Mouse (Mus musculus) erythroblast, embryonic 14.5 days (primary cell): Measurements from ENCODE around the gene Galr3.

Experiments used
- GATA1 ChIP-seq: IDR thresholded peaks from 2 replicates; pipeline ENCODE4 v1.6.1; 2012; ENCODE audit warnings: low read length, inconsistent platforms, mixed read lengths
- TAL1 ChIP-seq: IDR thresholded peaks from 3 replicates; pipeline ENCODE4 v1.6.1; 2012; ENCODE audit warnings: low read length, inconsistent platforms, mixed read lengths

DNA sequence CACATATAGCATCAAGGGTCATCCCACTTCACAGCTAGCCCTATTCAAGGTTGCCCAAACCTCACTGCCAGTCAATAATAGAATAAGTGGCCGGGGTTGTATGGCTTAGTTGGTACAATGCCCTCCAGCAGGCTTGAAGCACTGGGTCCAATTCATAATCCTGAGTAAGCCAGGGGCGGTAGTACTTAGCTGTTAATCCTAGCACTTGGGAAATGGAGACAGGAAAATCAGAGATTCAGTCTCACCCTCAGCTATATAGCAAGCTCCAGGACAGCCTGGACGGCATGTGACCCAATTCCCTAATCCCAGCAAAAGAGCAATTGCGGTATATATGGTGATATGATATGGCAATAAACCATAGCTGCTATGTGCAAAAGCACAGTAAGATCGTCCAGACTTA lies 34.6 kb upstream of the Galr3 start:
- no peak for TF ChIP-seq GATA1
- no peak for TF ChIP-seq TAL1
